Mouse (Mus musculus): ENCODE measurements around the gene Phf10.
"Not testable (repeated sequence)": the region's sequence is repeated elsewhere in the genome, so short reads cannot be mapped to it uniquely, and the experiment has no call there.

DNA sequence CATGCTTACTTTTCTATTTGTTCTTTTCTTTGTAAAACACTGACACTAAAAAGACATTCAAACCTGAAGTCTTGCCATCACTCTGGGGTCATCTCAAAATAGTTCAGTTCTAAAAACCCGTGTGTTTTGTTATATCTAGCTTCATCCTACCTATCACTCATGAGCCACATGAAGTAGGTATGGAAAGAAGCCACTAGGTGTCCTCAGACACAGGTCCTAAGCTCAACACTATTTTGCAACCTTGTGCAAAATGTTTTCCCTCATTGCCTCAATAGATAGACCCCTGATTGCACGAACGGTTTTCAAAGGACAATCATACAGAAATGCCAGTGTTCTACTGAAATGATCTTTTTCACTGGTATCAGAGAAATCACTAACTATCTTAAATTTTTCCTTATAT lies 48.0 kb upstream of the Phf10 start:
- not testable (repeated sequence) for TF ChIP-seq CTCF (conservative IDR thresholded peaks at IDR 0.05; ENCODE audit: insufficient read depth, insufficient read length, low read depth, low read length); POLR2A (IDR thresholded peaks at IDR 0.05; ENCODE audit: low read depth, low read length)
